Mouse (Mus musculus) hindbrain, embryonic 10.5 days (tissue): ENCODE data around the gene Hfe2. TPM values are rescaled to one million over a fixed set of nuclear protein-coding genes. Genes with fewer than 3 reads are reported as not detected.
A peak's percentile ranks its signal among the peaks of the same experiment; 100 is the strongest.

Source experiments
- DNase-seq: peaks from one replicate; pipeline ENCODE4 v3.0.0-alpha.2; 2017; ENCODE audit warnings: low spot score
- H3K27ac ChIP-seq: fragments of 300-500 bp; sonication (generic); 2 replicates; pipeline ENCODE4 v1.5.1; 2016; ENCODE audit warnings: mild to moderate bottlenecking, moderate library complexity
- H3K27me3 ChIP-seq: fragments of 300-500 bp; sonication (generic); 2 replicates; pipeline ENCODE4 v1.6.1; 2016; ENCODE audit warnings: mild to moderate bottlenecking; ENCODE audit not compliant: poor library complexity, insufficient read depth, severe bottlenecking
- H3K36me3 ChIP-seq: fragments of 300-500 bp; sonication (generic); 2 replicates; pipeline ENCODE4 v1.6.1; 2016; ENCODE audit warnings: mild to moderate bottlenecking, moderate library complexity
- H3K4me1 ChIP-seq: fragments of 300-500 bp; sonication (generic); replicated peaks from 2 replicates; pipeline ENCODE4 v1.6.1; 2016; ENCODE audit warnings: mild to moderate bottlenecking
- H3K4me3 ChIP-seq: fragments of 300-500 bp; sonication (generic); 2 replicates; pipeline ENCODE4 v1.5.1; 2016; ENCODE audit warnings: mild to moderate bottlenecking, moderate library complexity
- H3K9me3 ChIP-seq: fragments of 300-500 bp; sonication (generic); 2 replicates; pipeline ENCODE4 v1.6.1; 2016; ENCODE audit warnings: mild to moderate bottlenecking, moderate library complexity
- WGBS: fragments of 180-500 bp; shearing (Covaris S2); methylation state at CpG from one replicate; pipeline ENCODE4 v1.1.7; 2016; 5-methylcytosine and 5-hydroxymethylcytosine counted together
- polyA plus RNA-seq: library from polyadenylated mRNA; unstranded; fragments of >200 nt; fragmentation: Nextera tagmentation; extraction: Ambion mirVana; gene quantifications from 2 replicates; pipeline ENCODE4 v1.2.1, GENCODE M21; 2016

Gene Hfe2
- polyA plus RNA-seq, 1 experiment from 2014 or later, result 0.89 TPM

GRCm38 (mm10) chr3:96568605-96569004, 43.6 kb downstream of the Hfe2 start:
- H3K36me3 ChIP-seq, result no peaks in the 10 kb centered on the region
- 78% methylated on average over 8 of the region's 8 CpGs for WGBS
- no peak for DNase-seq
- peaks cover 25% of the 10 kb centered on the region for H3K4me1 ChIP-seq
- H3K9me3 ChIP-seq, result no peaks in the 10 kb centered on the region
- no peaks in the 10 kb centered on the region for H3K27me3 ChIP-seq
- H3K4me3 ChIP-seq, result no peak overlapping the region
- H3K27ac ChIP-seq, result no peak overlapping the region

GRCm38 (mm10) chr3:96569506-96569905, 44.5 kb downstream of the Hfe2 start:
- 88% methylated on average over 13 of the region's 13 CpGs for WGBS
- Histone ChIP-seq H3K4me1 (peaks cover 25% of the 10 kb centered on the region), H3K27me3 (no peaks in the 10 kb centered on the region), H3K36me3 (no peaks in the 10 kb centered on the region), H3K9me3 (no peaks in the 10 kb centered on the region), H3K4me3 (no peak overlapping the region), H3K27ac (no peak overlapping the region)
- DNase-seq, result no peak

GRCm38 (mm10) chr3:96569966-96570605, 45.1 kb downstream of the Hfe2 start:
- Histone ChIP-seq H3K27ac (no peak overlapping the region), H3K4me3 (no peak overlapping the region), H3K27me3 (no peaks in the 10 kb centered on the region), H3K9me3 (no peaks in the 10 kb centered on the region), H3K36me3 (no peaks in the 10 kb centered on the region), H3K4me1 (peaks cover 26% of the 10 kb centered on the region)
- 87% methylated on average over 11 of the region's 11 CpGs for WGBS
- no peak for DNase-seq

GRCm38 (mm10) chr3:96570643-96571042, 45.7 kb downstream of the Hfe2 start:
- WGBS, result 80% methylated on average over 7 of the region's 7 CpGs
- no peak for DNase-seq
- Histone ChIP-seq H3K4me3 (no peak overlapping the region), H3K27me3 (no peaks in the 10 kb centered on the region), H3K4me1 (peaks cover 31% of the 10 kb centered on the region), H3K27ac (no peak overlapping the region), H3K9me3 (no peaks in the 10 kb centered on the region), H3K36me3 (no peaks in the 10 kb centered on the region)

GRCm38 (mm10) chr3:96571336-96571735, 46.4 kb downstream of the Hfe2 start:
- Histone ChIP-seq H3K9me3 (no peaks in the 10 kb centered on the region), H3K27ac (no peak overlapping the region), H3K36me3 (no peaks in the 10 kb centered on the region), H3K4me1 (peaks cover 38% of the 10 kb centered on the region), H3K4me3 (no peak overlapping the region), H3K27me3 (no peaks in the 10 kb centered on the region)
- DNase-seq, result no peak
- WGBS, result 71% methylated on average over 2 of the region's 2 CpGs

- Histone ChIP-seq H3K36me3 (no peaks in the 10 kb centered on the region), H3K4me3 (no peak overlapping the region), H3K4me1 (peaks cover 46% of the 10 kb centered on the region), H3K27ac (0 out of 2 replicates have a peak overlapping the region, but pooled peaks have one; percentile 35), H3K27me3 (no peaks in the 10 kb centered on the region), H3K9me3 (no peaks in the 10 kb centered on the region)
- WGBS, result 79% methylated on average over 16 of the region's 16 CpGs
- no peak for DNase-seq
Observed at GRCm38 (mm10) chr3:96571896-96572698, 47.1 kb downstream of the Hfe2 start.

GRCm38 (mm10) chr3:96573611-96574511, 48.9 kb downstream of the Hfe2 start:
- Histone ChIP-seq H3K4me3 (no peak overlapping the region), H3K9me3 (no peaks in the 10 kb centered on the region), H3K27ac (no peak overlapping the region), H3K36me3 (no peaks in the 10 kb centered on the region), H3K4me1 (peaks cover 51% of the 10 kb centered on the region), H3K27me3 (no peaks in the 10 kb centered on the region)
- 72% methylated on average over 19 of the region's 19 CpGs for WGBS
- DNase-seq, result no peak

- whole genome bisulfite sequencing, result 76% methylated on average over 8 of the region's 8 CpGs
- peaks cover 56% of the 10 kb centered on the region for H3K4me1 ChIP-seq
- H3K36me3 ChIP-seq, result no peaks in the 10 kb centered on the region
- no peak overlapping the region for H3K4me3 ChIP-seq
- no peaks in the 10 kb centered on the region for H3K27me3 ChIP-seq
- DNase-seq, result no peak
- no peaks in the 10 kb centered on the region for H3K9me3 ChIP-seq
- peak overlapping the region; percentile 47; the same call in 1 of the 2 replicates for H3K27ac ChIP-seq
Observed at GRCm38 (mm10) chr3:96575272-96575984, 50.5 kb downstream of the Hfe2 start.

- DNase-seq, result no peak
- Histone ChIP-seq H3K9me3 (no peaks in the 10 kb centered on the region), H3K27me3 (peaks cover 5% of the 10 kb centered on the region; the same call in 1 of the 2 replicates), H3K4me3 (peak overlapping the region; percentile 22), H3K4me1 (peaks cover 63% of the 10 kb centered on the region), H3K27ac (peak overlapping the region; percentile 84), H3K36me3 (no peaks in the 10 kb centered on the region)
- WGBS, result 66% methylated on average over 14 of the region's 14 CpGs
Observed at GRCm38 (mm10) chr3:96576005-96576658, 51.2 kb downstream of the Hfe2 start.

- Histone ChIP-seq H3K27ac (peak within 1 kb of the TSS; percentile 84), H3K4me3 (peak within 1 kb of the TSS; percentile 22), H3K27me3 (peaks cover 13% of the 10 kb centered on the region), H3K36me3 (no peaks in the 10 kb centered on the region), H3K9me3 (no peaks in the 10 kb centered on the region), H3K4me1 (peaks cover 64% of the 10 kb centered on the region)
- peak; percentile 86 for DNase-seq
- WGBS, result 33% methylated on average over 17 of the region's 17 CpGs
Observed at GRCm38 (mm10) chr3:96576690-96577541, 51.9 kb downstream of the Hfe2 start, which contains the start of gene Gm16253. Gene Gm16253 (plus strand): TSS chr3:96576984.

- peaks cover 64% of the 10 kb centered on the region for H3K4me1 ChIP-seq
- peak overlapping the region; percentile 84 for H3K27ac ChIP-seq
- WGBS, result 74% methylated on average over 4 of the region's 4 CpGs
- no peaks in the 10 kb centered on the region for H3K36me3 ChIP-seq
- no peak overlapping the region for H3K4me3 ChIP-seq
- no peak for DNase-seq
- peaks cover 14% of the 10 kb centered on the region for H3K27me3 ChIP-seq
- H3K9me3 ChIP-seq, result no peaks in the 10 kb centered on the region
Observed at GRCm38 (mm10) chr3:96577566-96577965, 52.6 kb downstream of the Hfe2 start.
